Mouse (Mus musculus) granulocyte monocyte progenitor cell, adult 5-6 weeks (primary cell): ENCODE measurements around the gene Coro7. TPM values are rescaled to one million over a fixed set of nuclear protein-coding genes. Genes with fewer than 3 reads are reported as not detected.
"Not testable (repeated sequence)": the region's sequence is repeated elsewhere in the genome, so short reads cannot be mapped to it uniquely, and the experiment has no call there.

Source experiments
- ATAC-seq: replicated peaks from 2 replicates; pipeline ENCODE4 v1.8.0; 2016; ENCODE audit warnings: mild to moderate bottlenecking, moderate TSS enrichment, inconsistent platforms; ENCODE audit not compliant: poor library complexity, severe bottlenecking
- total RNA-seq, 2 experiments: library from RNA; stranded (forward) in 1 of 2; stranded (reverse) in 1 of 2; fragments of 200-712, 200-1000 nt in 1 of 2; fragments of >200 nt in 1 of 2; fragmentation: Nextera tagmentation in 1 of 2; gene quantifications; 2 replicates each; pipeline ENCODE4 v1.2.3; 2014 to 2017

The Coro7 gene
- total RNA-seq, 2 experiments from 2014 or later = 58.1 to 187 TPM

- ATAC-seq = no peak
Observed at GRCm38 (mm10) chr16:4683193-4683580, 3.6 kb upstream of the Coro7 start.

DNA sequence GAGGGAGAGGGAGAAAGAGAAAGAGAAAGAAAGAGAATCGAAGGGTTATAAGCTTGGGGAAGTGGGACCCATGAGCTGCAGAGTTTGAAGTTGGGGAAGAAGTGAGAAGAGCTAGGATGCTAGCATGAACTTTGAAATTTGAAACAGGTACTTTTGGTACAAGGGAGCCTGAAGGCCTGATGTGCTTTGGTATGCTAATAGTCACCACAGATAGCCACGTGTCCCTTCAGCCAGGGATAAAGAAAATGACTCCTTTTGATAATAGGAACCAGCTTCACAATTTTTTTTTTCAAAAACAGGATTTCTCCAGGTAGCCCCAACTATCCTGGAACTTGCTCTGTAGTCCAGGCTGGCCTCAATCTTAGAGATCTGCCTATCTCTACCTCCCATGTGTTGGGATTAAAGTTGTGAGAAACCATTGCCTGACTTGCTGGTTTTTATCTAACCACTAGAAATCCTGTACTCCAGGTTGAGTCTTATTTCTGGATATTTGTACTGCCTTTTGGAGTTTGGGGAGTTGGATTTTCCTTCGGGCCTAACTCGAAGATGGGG lies 3.1 kb upstream of the Coro7 start:
- no peak for ATAC-seq

GRCm38 (mm10) chr16:4680922-4681455 lies 1.4 kb upstream of the Coro7 start:
- not testable (repeated sequence) for ATAC-seq

DNA sequence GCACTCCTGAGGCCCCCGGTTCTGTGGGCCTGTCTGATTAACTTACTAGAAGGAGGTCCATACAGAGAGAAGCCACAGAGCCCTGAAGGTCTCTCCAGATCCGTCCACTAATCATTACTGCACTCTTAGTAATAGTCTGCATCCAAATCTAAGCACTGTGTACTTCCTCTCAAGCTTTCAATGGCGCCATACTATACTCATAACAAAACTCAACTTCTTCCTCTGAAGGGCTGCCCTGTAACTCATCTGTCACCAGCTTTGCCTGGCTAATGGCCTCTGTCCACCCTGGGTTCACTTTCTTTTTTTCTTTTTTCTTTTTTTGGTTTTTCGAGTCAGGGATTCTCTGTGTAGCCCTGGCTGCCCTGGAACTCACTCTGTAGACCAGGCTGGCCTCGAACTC lies 1.5 kb downstream of the Coro7 start:
- ATAC-seq = peak; percentile 10; the same call in 1 of the 2 replicates

GRCm38 (mm10) chr16:4676836-4677235 lies 2.7 kb downstream of the Coro7 start:
- no peak for ATAC-seq

- peak; percentile 85 for ATAC-seq
Observed at GRCm38 (mm10) chr16:4674091-4674490, 5.5 kb downstream of the Coro7 start.

- ATAC-seq = no peak
Observed at GRCm38 (mm10) chr16:4670317-4670716, 9.3 kb downstream of the Coro7 start.

- peak; percentile 86 for ATAC-seq
Observed at GRCm38 (mm10) chr16:4667190-4667808, 12.3 kb downstream of the Coro7 start.

DNA sequence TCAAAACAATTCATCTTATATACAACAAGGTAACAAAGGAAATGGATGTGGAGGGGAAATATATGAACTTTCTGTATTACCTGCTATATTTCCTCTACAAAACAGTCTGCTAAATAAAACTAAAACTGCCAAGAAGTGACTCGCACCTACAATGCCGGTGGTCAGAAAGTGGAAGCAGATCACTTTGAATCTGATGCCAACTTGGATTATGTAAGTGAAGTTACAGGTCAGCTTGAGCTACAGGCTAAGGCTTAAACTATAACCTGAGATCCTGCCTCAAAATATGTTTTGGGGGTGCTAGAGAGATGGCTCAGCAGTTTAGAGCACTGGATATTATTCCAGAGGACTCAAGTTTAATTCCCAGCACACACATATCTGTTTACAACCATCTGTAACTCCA lies 13.9 kb downstream of the Coro7 start:
- no peak for ATAC-seq

DNA sequence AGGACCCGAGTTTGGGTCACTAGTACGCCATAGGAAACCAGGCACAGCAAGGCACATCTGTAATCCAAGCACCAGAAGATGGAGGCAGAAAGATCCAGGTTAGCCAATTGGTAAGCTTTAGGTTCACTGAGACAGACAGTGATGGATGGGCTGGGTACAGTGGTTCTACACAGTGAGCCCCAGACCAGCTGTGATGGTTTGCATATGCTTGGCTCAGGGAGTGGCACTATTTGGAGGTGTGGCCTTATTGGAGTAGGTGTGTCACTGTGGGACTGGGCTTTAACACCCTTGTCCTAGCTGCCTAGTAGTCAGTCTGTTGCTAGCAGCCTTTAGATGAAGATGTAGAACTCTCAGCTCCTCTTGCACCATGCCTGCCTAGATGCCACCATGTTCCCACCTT lies 15.8 kb downstream of the Coro7 start:
- ATAC-seq = no peak

DNA sequence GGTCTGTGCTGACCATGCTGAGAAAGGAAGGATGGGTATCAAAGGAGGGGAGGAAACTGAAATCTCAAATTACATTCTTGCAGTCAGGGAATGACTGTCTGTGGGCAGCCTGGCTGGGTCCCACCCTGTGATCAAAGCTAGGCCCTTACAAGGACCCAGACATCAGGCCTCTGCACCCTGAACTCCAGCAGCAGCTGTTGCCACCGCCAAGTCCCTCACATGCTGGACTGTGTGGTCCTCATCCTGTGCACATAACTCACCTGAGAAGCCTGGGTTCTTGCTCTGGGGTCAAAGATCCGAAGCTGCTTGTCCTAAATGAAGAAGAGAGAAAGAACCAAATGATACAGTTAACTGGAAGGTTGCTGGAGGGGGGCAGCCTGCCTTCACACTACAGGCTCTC lies 18.0 kb downstream of the Coro7 start:
- ATAC-seq = no peak

DNA sequence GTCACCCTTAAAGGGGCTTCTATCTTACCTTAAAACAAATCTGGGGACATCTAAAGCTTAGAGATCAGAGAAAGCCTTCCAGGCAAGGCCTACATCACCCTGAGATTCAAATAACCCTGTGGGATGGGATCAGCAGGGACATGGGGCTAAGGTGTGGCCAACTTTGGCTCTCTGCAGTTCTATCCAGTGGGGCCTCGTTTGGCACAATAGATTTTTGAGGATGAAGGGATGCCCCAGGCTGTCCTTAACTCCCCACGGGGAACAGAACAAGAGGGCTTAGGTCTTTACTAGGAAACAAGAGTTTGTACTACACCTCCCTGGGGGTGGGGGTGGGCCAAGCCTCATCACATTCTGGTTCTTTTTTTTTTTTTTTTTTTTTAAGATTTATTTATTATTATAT lies 20.3 kb downstream of the Coro7 start:
- no peak for ATAC-seq

DNA sequence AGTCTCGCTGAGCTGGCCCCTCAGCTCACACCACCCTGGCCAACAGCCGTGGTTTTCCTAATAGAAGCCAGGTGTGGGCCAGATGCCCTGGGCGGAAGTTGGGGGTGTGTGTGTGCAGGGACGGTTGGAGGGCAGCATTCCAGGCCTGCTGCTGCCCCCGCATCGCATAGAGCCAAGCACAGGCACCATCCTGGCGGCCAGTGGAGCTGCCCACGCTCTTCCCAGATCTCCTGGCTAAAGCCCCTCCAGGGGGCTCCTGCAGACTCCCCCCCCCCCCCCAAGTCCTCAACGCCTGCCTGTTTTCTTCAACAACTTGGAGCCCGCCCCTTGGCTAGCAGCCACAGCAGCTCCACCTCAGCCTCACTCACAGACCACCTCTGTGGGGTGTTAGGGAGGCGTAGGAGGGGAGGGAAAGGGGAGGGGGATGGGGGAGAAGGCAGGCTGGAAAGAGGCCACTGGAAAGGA lies 20.8 kb downstream of the Coro7 start:
- 0 out of 2 replicates have a peak, but pooled peaks have one; percentile 26 for ATAC-seq

GRCm38 (mm10) chr16:4656571-4657081 lies 23.0 kb downstream of the Coro7 start:
- ATAC-seq = no peak

- no peak for ATAC-seq
Observed at GRCm38 (mm10) chr16:4655764-4656570, 23.6 kb downstream of the Coro7 start.

- no peak for ATAC-seq
Observed at GRCm38 (mm10) chr16:4655251-4655734, 24.3 kb downstream of the Coro7 start.

DNA sequence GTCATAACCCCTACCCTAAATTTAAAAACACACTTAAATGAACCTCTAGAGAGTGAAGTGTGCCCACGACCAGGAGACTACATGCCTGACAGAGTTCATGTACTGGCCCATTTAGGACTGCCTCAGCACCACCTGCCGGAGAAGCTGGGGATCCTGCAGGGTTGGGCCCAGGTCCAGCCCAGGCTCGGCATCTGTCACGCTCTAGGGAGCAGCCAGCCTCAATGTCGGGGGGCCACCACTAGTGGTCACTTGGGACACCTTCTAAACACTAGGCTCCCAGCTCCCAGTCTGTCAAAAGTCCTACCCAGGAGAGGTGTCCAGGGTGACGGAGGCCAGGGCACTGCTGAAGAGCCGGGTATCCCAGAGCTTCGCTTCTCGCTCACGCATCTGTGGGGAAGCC lies 24.9 kb downstream of the Coro7 start:
- no peak for ATAC-seq

DNA sequence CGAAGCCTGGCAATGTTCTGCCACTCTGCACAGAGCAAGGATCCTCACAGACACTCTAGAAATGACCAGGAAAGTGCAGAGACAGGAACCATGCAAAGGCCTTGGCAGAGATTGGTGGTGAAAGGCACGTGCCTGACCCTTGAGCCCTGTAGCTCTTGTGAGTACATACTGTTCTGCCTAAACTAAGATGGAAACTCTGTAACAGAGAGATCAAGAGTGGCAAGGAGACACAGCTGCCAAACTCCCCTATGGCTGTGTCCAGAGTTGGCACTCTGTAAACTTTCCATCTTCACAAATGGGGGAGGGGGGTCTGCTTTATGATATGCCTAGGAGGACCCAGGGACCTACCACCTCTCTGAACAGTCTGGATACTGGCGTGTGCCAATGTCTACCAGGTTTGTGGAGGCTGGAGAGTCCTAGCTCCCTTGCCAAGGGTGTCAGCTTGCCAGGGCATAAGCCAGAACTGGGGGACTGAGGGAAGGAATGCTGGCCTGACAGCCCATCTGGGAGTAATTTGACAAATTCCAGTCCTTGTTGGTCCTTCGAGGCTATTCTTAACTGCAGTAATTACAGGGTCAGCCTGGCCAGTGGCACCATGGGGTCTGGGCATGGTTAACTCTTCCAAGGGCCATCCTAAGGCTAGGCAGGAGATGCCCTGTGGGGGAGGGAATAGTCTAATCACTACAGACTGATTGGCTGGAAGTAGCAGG lies 26.7 kb downstream of the Coro7 start:
- no peak for ATAC-seq

GRCm38 (mm10) chr16:4651624-4652023 lies 28.0 kb downstream of the Coro7 start:
- no peak for ATAC-seq

DNA sequence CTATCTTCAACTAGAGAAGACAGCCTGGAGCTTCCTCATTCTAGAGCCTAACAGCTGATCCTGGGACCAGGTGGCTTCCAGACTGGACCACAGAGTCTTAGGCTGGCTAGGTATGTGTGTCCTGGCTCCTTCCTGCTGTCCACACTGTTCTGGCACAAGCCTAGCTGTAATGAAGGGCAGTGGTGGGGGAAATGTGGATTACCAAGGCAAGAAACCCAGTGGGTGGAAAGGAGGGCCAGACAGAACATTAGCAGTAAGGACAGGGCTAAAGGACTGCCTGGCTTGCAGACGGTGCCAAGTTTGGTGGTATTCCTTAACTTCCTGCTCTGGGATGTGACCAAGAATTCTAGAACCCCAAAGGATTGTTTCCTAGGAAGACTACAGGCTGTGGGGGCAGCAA lies 28.5 kb downstream of the Coro7 start:
- ATAC-seq = no peak
